Mouse (Mus musculus) hindbrain, embryonic 13.5 days (tissue): ENCODE data around the gene Bbs9. TPM values are rescaled to one million over a fixed set of nuclear protein-coding genes. Genes with fewer than 3 reads are reported as not detected.

Source experiments
- ATAC-seq: fragments of 200-750 bp; cut with Nextera tagmentation; 2 replicates; pipeline ENCODE4 v1.8.0; 2017; ENCODE audit warnings: moderate TSS enrichment; ENCODE audit not compliant: low FRiP score
- H3K27ac ChIP-seq: fragments of 300-500 bp; sonication (generic); 2 replicates; pipeline ENCODE4 v1.5.1; 2015; ENCODE audit warnings: inconsistent platforms, mild to moderate bottlenecking, moderate library complexity
- H3K27me3 ChIP-seq: fragments of 300-500 bp; sonication (generic); 2 replicates; pipeline ENCODE4 v1.6.1; 2015; ENCODE audit warnings: mild to moderate bottlenecking, inconsistent platforms
- H3K36me3 ChIP-seq: fragments of 300-500 bp; sonication (generic); 2 replicates; pipeline ENCODE4 v1.6.1; 2015; ENCODE audit warnings: mild to moderate bottlenecking, inconsistent platforms
- H3K4me1 ChIP-seq: fragments of 300-500 bp; sonication (generic); replicated peaks from 2 replicates; pipeline ENCODE4 v1.6.1; 2015; ENCODE audit warnings: inconsistent platforms
- H3K4me2 ChIP-seq: fragments of 300-500 bp; sonication (generic); 2 replicates; pipeline ENCODE4 v1.6.1; 2015; ENCODE audit warnings: inconsistent platforms, mild to moderate bottlenecking, moderate library complexity
- H3K4me3 ChIP-seq: fragments of 300-500 bp; sonication (generic); 2 replicates; pipeline ENCODE4 v1.5.1; 2015; ENCODE audit warnings: mild to moderate bottlenecking, inconsistent platforms
- H3K9ac ChIP-seq: fragments of 300-500 bp; sonication (generic); 2 replicates; pipeline ENCODE4 v1.6.1; 2015; ENCODE audit warnings: mild to moderate bottlenecking, inconsistent platforms
- H3K9me3 ChIP-seq: fragments of 300-500 bp; sonication (generic); 2 replicates; pipeline ENCODE4 v1.6.1; 2016; ENCODE audit warnings: inconsistent platforms
- WGBS: fragments of 180-500 bp; shearing (Covaris S2); methylation state at CpG from one replicate; pipeline ENCODE4 v1.1.7; 2015; 5-methylcytosine and 5-hydroxymethylcytosine counted together
- polyA plus RNA-seq: library from polyadenylated mRNA; unstranded; fragments of >200 nt; fragmentation: Nextera tagmentation; extraction: Ambion mirVana; gene quantifications from 2 replicates; pipeline ENCODE4 v1.2.1, GENCODE M21; 2015

Bbs9 gene
- polyA plus RNA-seq, 1 experiment from 2014 or later: 17.1 TPM

GRCm38 (mm10) chr9:22626014-22626413 is 150.5 kb downstream of the Bbs9 start:
- H3K9me3 ChIP-seq: no peaks in the 10 kb centered on the region
- H3K27ac ChIP-seq: no peak overlapping the region
- no peak overlapping the region for H3K9ac ChIP-seq
- no peaks in the 10 kb centered on the region for H3K36me3 ChIP-seq
- 90% methylated on average over 3 of the region's 3 CpGs for WGBS
- no peaks in the 10 kb centered on the region for H3K27me3 ChIP-seq
- no peaks in the 10 kb centered on the region; the same call in 1 of the 2 replicates for H3K4me1 ChIP-seq
- no peak overlapping the region for H3K4me3 ChIP-seq
- ATAC-seq: no peak
- H3K4me2 ChIP-seq: no peak overlapping the region

DNA sequence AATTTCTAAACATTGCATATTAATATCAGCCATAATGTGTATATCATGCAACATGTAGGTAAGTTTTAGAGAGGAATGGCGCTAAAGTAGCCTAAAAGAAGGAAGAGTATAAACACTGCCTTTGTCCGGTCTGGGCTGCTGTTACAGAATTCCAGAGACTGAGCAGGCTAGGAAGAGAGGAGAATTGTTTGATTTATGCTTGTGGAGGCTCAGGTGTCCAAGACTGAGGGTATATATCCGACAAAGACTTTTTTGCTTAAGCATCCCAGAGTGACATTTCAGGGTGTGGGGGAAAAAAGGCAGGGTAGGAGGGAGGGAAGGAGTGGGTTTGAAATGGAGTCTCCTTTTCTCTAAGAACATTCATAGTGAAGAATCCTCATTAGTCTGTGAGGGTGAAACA is 152.4 kb downstream of the Bbs9 start:
- H3K4me3 ChIP-seq: no peak overlapping the region
- 90% methylated on average over 3 of the region's 3 CpGs for WGBS
- no peaks in the 10 kb centered on the region for H3K27me3 ChIP-seq
- H3K4me1 ChIP-seq: no peaks in the 10 kb centered on the region
- no peak for ATAC-seq
- H3K9me3 ChIP-seq: no peaks in the 10 kb centered on the region
- H3K4me2 ChIP-seq: no peak overlapping the region
- H3K9ac ChIP-seq: no peak overlapping the region
- H3K36me3 ChIP-seq: no peaks in the 10 kb centered on the region
- no peak overlapping the region for H3K27ac ChIP-seq

- H3K9me3 ChIP-seq: no peaks in the 10 kb centered on the region
- H3K27ac ChIP-seq: no peak overlapping the region
- no peak overlapping the region for H3K4me2 ChIP-seq
- no peak overlapping the region for H3K4me3 ChIP-seq
- no peak for ATAC-seq
- H3K36me3 ChIP-seq: no peaks in the 10 kb centered on the region
- 90% methylated on average over 9 of the region's 9 CpGs for WGBS
- no peaks in the 10 kb centered on the region for H3K27me3 ChIP-seq
- no peak overlapping the region for H3K9ac ChIP-seq
- no peaks in the 10 kb centered on the region for H3K4me1 ChIP-seq
Observed at GRCm38 (mm10) chr9:22632800-22633485, 157.4 kb downstream of the Bbs9 start.

- no peaks in the 10 kb centered on the region for H3K36me3 ChIP-seq
- WGBS: 94% methylated on average over 5 of the region's 5 CpGs
- ATAC-seq: no peak
- H3K4me1 ChIP-seq: peaks cover 2% of the 10 kb centered on the region; the same call in 1 of the 2 replicates
- no peak overlapping the region for H3K9ac ChIP-seq
- H3K4me3 ChIP-seq: no peak overlapping the region
- no peaks in the 10 kb centered on the region for H3K9me3 ChIP-seq
- H3K27ac ChIP-seq: no peak overlapping the region
- no peaks in the 10 kb centered on the region for H3K27me3 ChIP-seq
- H3K4me2 ChIP-seq: no peak overlapping the region
Observed at GRCm38 (mm10) chr9:22638502-22638901, 163.0 kb downstream of the Bbs9 start.

- 67% methylated on average over 13 of the region's 13 CpGs for WGBS
- H3K27ac ChIP-seq: peak overlapping the region; percentile 20; the same call in 1 of the 2 replicates
- H3K27me3 ChIP-seq: no peaks in the 10 kb centered on the region
- H3K9me3 ChIP-seq: no peaks in the 10 kb centered on the region
- no peak overlapping the region for H3K9ac ChIP-seq
- no peak overlapping the region for H3K4me2 ChIP-seq
- no peak overlapping the region for H3K4me3 ChIP-seq
- H3K4me1 ChIP-seq: peaks cover 2% of the 10 kb centered on the region; the same call in 1 of the 2 replicates
- no peak for ATAC-seq
- H3K36me3 ChIP-seq: no peaks in the 10 kb centered on the region
Observed at GRCm38 (mm10) chr9:22640683-22641431, 165.3 kb downstream of the Bbs9 start.

GRCm38 (mm10) chr9:22645844-22646390 is 170.4 kb downstream of the Bbs9 start:
- ATAC-seq: no peak
- Histone ChIP-seq H3K9me3 (no peaks in the 10 kb centered on the region), H3K4me2 (no peak overlapping the region), H3K4me3 (no peak overlapping the region), H3K27ac (no peak overlapping the region), H3K36me3 (no peaks in the 10 kb centered on the region), H3K4me1 (peaks cover 2% of the 10 kb centered on the region; the same call in 1 of the 2 replicates), H3K27me3 (no peaks in the 10 kb centered on the region), H3K9ac (no peak overlapping the region)
- 91% methylated on average over 6 of the region's 6 CpGs for WGBS

- ATAC-seq: no peak
Observed at GRCm38 (mm10) chr9:22646461-22646860, 170.9 kb downstream of the Bbs9 start.

DNA sequence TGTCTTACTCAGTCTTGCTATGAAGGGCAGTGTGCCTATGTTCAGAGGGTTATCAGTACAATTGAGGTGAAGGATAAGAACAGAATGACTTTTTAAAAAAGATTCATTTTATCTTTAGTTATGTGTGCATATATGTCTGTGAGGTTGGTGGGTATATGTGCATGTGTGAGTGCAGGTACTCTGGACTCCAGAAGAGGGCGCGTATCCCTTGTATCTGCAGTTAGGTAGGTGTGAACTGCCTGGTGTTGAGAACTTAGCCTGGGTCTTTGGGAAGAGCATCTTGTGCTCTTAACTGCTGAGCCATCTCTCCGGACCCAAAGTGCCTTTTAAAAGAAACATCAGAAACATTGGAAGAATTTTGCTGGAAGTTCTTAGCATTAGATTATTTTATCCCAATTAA is 172.6 kb downstream of the Bbs9 start:
- no peaks in the 10 kb centered on the region for H3K4me1 ChIP-seq
- no peak for ATAC-seq
- over 99% methylated on average over 3 of the region's 3 CpGs for WGBS

More at GRCm38 (mm10) chr9:22646461-22646860, 170.9 kb downstream of the Bbs9 start:
- 94% methylated on average over 3 of the region's 3 CpGs for WGBS
- Histone ChIP-seq H3K9me3 (no peaks in the 10 kb centered on the region), H3K27ac (no peak overlapping the region), H3K9ac (no peak overlapping the region), H3K27me3 (no peaks in the 10 kb centered on the region), H3K4me2 (no peak overlapping the region), H3K36me3 (no peaks in the 10 kb centered on the region), H3K4me1 (0 out of 2 replicates have a peak, but pooled peaks cover 2% of the 10 kb centered on the region), H3K4me3 (no peak overlapping the region)

GRCm38 (mm10) chr9:22649606-22650005 is 174.1 kb downstream of the Bbs9 start:
- Histone ChIP-seq H3K4me2 (no peak overlapping the region), H3K9ac (no peak overlapping the region), H3K36me3 (no peaks in the 10 kb centered on the region), H3K4me1 (no peaks in the 10 kb centered on the region), H3K4me3 (no peak overlapping the region), H3K27me3 (no peaks in the 10 kb centered on the region), H3K9me3 (no peaks in the 10 kb centered on the region), H3K27ac (no peak overlapping the region)
- no peak for ATAC-seq
- 86% methylated on average over 10 of the region's 10 CpGs for WGBS

More for the DNA sequence above, 172.6 kb downstream of the Bbs9 start:
- no peak overlapping the region for H3K9ac ChIP-seq
- H3K4me2 ChIP-seq: no peak overlapping the region
- no peak overlapping the region for H3K27ac ChIP-seq
- H3K4me3 ChIP-seq: no peak overlapping the region
- no peaks in the 10 kb centered on the region for H3K27me3 ChIP-seq
- no peaks in the 10 kb centered on the region for H3K9me3 ChIP-seq
- H3K36me3 ChIP-seq: no peaks in the 10 kb centered on the region

DNA sequence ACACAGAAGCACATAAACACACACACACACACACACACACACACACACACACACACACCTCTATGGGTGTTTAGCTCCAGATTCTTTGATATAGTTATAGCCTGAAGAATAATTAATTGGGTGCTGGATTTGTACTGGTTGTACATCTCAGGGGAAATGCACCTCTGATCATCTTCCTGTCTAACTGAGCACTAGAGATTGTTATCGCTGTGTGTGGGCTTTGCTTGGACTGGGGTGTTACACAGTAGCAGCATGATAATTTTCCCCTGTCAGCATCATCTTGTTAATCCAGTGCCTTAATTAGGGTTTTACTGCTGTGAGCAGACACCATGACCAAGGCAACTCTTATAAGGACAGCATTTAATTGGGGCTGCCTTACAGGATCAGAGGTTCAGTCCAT is 175.3 kb downstream of the Bbs9 start:
- Histone ChIP-seq H3K36me3 (no peaks in the 10 kb centered on the region), H3K27ac (no peak overlapping the region), H3K27me3 (no peaks in the 10 kb centered on the region), H3K9ac (no peak overlapping the region), H3K9me3 (no peaks in the 10 kb centered on the region), H3K4me2 (no peak overlapping the region), H3K4me1 (no peaks in the 10 kb centered on the region), H3K4me3 (no peak overlapping the region)
- no peak for ATAC-seq
- 88% methylated on average over 1 of the region's 1 CpGs for WGBS

DNA sequence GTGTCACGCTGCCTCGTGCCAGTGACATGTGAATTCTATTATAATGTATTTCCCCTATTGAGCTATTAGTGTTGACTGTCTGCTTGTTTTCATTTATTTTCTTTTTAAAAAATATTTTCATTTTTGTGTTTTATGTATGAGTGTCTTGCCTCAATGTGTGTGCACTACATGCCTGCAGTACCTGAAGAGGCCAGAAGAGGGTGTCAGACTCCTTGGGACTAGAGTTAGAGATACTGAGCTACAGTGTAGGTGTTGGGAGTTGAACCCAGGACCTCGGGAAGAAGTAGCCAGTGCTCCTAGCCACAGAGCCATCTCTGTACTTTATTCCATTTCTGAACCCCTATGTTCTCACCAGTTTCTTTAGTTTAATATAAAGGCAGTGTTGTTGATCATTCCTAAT is 176.1 kb downstream of the Bbs9 start:
- Histone ChIP-seq H3K36me3 (no peaks in the 10 kb centered on the region), H3K4me3 (no peak overlapping the region), H3K4me1 (no peaks in the 10 kb centered on the region), H3K9me3 (no peaks in the 10 kb centered on the region), H3K4me2 (no peak overlapping the region), H3K9ac (no peak overlapping the region), H3K27ac (no peak overlapping the region), H3K27me3 (no peaks in the 10 kb centered on the region)
- WGBS: 93% methylated on average over 3 of the region's 3 CpGs
- no peak for ATAC-seq

- no peaks in the 10 kb centered on the region for H3K36me3 ChIP-seq
- no peak for ATAC-seq
- H3K27ac ChIP-seq: no peak overlapping the region
- no peak overlapping the region for H3K4me3 ChIP-seq
- H3K9ac ChIP-seq: no peak overlapping the region
- H3K4me1 ChIP-seq: no peaks in the 10 kb centered on the region
- H3K9me3 ChIP-seq: no peaks in the 10 kb centered on the region
- 65% methylated on average over 11 of the region's 11 CpGs for WGBS
- H3K4me2 ChIP-seq: no peak overlapping the region
- no peaks in the 10 kb centered on the region for H3K27me3 ChIP-seq
Observed at GRCm38 (mm10) chr9:22654726-22655393, 179.3 kb downstream of the Bbs9 start.
